Mouse (Mus musculus): ENCODE measurements around the gene Naa25. TPM values are rescaled to one million over a fixed set of nuclear protein-coding genes. Genes with fewer than 3 reads are reported as not detected.

The Naa25 gene
- polyA plus RNA-seq, 1 experiment from 2014 or later: 49.7 TPM

- H3K4me1 ChIP-seq (ENCODE audit: control insufficient read depth, insufficient read depth, low read length): no peaks in the 10 kb centered on the region
These were observed 10.1 kb downstream of the Naa25 start for GRCm38 (mm10) chr5:121407856-121408255.

GRCm38 (mm10) chr5:121410975-121411374 is 13.2 kb downstream of the Naa25 start:
- WGBS: 91% methylated on average over 4 of the region's 4 CpGs

More at GRCm38 (mm10) chr5:121407856-121408255, 10.1 kb downstream of the Naa25 start:
- Histone ChIP-seq H3K4me3 (ENCODE audit: low read length) (no peak overlapping the region), H3K36me3 (ENCODE audit: control insufficient read depth, insufficient read depth, low read length) (peaks cover 53% of the 10 kb centered on the region), H3K27me3 (ENCODE audit: control insufficient read depth, insufficient read depth, low read length) (no peaks in the 10 kb centered on the region), H3K9me3 (ENCODE audit: control insufficient read depth, low read length) (no peaks in the 10 kb centered on the region), H3K4me2 (replicated peaks; ENCODE audit: low read depth, low read length) (no peak overlapping the region), H3K27ac (ENCODE audit: low read depth, low read length) (no peak overlapping the region), H3K9ac (ENCODE audit: low read depth, low read length) (no peak overlapping the region)
- 90% methylated on average over 8 of the region's 8 CpGs for WGBS
- no peak for ATAC-seq (ENCODE audit: low FRiP score, low TSS enrichment)

GRCm38 (mm10) chr5:121420721-121421120 is 23.0 kb downstream of the Naa25 start:
- Histone ChIP-seq H3K4me1 (ENCODE audit: control insufficient read depth, insufficient read depth, low read length) (no peaks in the 10 kb centered on the region), H3K9ac (ENCODE audit: low read depth, low read length) (no peak overlapping the region), H3K9me3 (ENCODE audit: control insufficient read depth, low read length) (no peaks in the 10 kb centered on the region), H3K4me3 (ENCODE audit: low read length) (no peak overlapping the region), H3K27me3 (ENCODE audit: control insufficient read depth, insufficient read depth, low read length) (no peaks in the 10 kb centered on the region), H3K4me2 (replicated peaks; ENCODE audit: low read depth, low read length) (no peak overlapping the region), H3K27ac (ENCODE audit: low read depth, low read length) (no peak overlapping the region), H3K36me3 (ENCODE audit: control insufficient read depth, insufficient read depth, low read length) (peaks cover 94% of the 10 kb centered on the region)
- no peak for ATAC-seq (ENCODE audit: low FRiP score, low TSS enrichment)
- 90% methylated on average over 9 of the region's 9 CpGs for WGBS

More at GRCm38 (mm10) chr5:121410975-121411374, 13.2 kb downstream of the Naa25 start:
- H3K27ac ChIP-seq (ENCODE audit: low read depth, low read length): no peak overlapping the region
- H3K4me3 ChIP-seq (ENCODE audit: low read length): no peak overlapping the region
- H3K9ac ChIP-seq (ENCODE audit: low read depth, low read length): no peak overlapping the region
- no peak overlapping the region for H3K4me2 ChIP-seq (replicated peaks; ENCODE audit: low read depth, low read length)
- ATAC-seq (ENCODE audit: low FRiP score, low TSS enrichment): no peak
- H3K9me3 ChIP-seq (ENCODE audit: control insufficient read depth, low read length): no peaks in the 10 kb centered on the region
- peaks cover 74% of the 10 kb centered on the region for H3K36me3 ChIP-seq (ENCODE audit: control insufficient read depth, insufficient read depth, low read length)
- H3K27me3 ChIP-seq (ENCODE audit: control insufficient read depth, insufficient read depth, low read length): no peaks in the 10 kb centered on the region
- no peaks in the 10 kb centered on the region for H3K4me1 ChIP-seq (ENCODE audit: control insufficient read depth, insufficient read depth, low read length)

DNA sequence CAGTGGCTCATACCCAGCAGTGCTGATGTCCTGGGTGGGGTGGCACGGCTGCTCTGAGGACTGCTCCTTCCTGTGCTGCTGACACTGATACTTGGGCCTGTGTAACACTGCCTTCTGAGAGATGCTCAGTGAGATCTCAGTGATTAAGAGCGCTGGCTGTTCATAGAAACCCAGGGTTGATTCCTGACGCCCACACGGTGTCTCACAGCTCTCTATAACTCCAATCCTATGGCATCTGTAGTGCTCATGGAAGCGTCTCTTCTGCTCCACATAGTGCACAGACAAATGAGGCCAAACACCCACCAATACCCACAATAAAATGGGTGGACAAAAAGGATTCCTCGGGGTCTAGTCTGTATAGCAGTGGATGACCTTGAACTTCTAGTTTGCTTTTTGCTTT is 25.1 kb downstream of the Naa25 start:
- Histone ChIP-seq H3K9ac (ENCODE audit: low read depth, low read length) (no peak overlapping the region), H3K36me3 (ENCODE audit: control insufficient read depth, insufficient read depth, low read length) (peaks cover 95% of the 10 kb centered on the region), H3K4me2 (replicated peaks; ENCODE audit: low read depth, low read length) (no peak overlapping the region), H3K4me3 (ENCODE audit: low read length) (no peak overlapping the region), H3K4me1 (ENCODE audit: control insufficient read depth, insufficient read depth, low read length) (no peaks in the 10 kb centered on the region), H3K27ac (ENCODE audit: low read depth, low read length) (no peak overlapping the region), H3K9me3 (ENCODE audit: control insufficient read depth, low read length) (no peaks in the 10 kb centered on the region), H3K27me3 (ENCODE audit: control insufficient read depth, insufficient read depth, low read length) (no peaks in the 10 kb centered on the region)
- no peak for ATAC-seq (ENCODE audit: low FRiP score, low TSS enrichment)
- 93% methylated on average over 6 of the region's 6 CpGs for WGBS

GRCm38 (mm10) chr5:121423297-121423696 is 25.6 kb downstream of the Naa25 start:
- Histone ChIP-seq H3K27me3 (ENCODE audit: control insufficient read depth, insufficient read depth, low read length) (no peaks in the 10 kb centered on the region), H3K4me2 (replicated peaks; ENCODE audit: low read depth, low read length) (no peak overlapping the region), H3K36me3 (ENCODE audit: control insufficient read depth, insufficient read depth, low read length) (peaks cover 95% of the 10 kb centered on the region), H3K4me3 (ENCODE audit: low read length) (no peak overlapping the region), H3K27ac (ENCODE audit: low read depth, low read length) (no peak overlapping the region), H3K9me3 (ENCODE audit: control insufficient read depth, low read length) (no peaks in the 10 kb centered on the region), H3K9ac (ENCODE audit: low read depth, low read length) (no peak overlapping the region), H3K4me1 (ENCODE audit: control insufficient read depth, insufficient read depth, low read length) (no peaks in the 10 kb centered on the region)
- no peak for ATAC-seq (ENCODE audit: low FRiP score, low TSS enrichment)
- WGBS: 88% methylated on average over 10 of the region's 10 CpGs

DNA sequence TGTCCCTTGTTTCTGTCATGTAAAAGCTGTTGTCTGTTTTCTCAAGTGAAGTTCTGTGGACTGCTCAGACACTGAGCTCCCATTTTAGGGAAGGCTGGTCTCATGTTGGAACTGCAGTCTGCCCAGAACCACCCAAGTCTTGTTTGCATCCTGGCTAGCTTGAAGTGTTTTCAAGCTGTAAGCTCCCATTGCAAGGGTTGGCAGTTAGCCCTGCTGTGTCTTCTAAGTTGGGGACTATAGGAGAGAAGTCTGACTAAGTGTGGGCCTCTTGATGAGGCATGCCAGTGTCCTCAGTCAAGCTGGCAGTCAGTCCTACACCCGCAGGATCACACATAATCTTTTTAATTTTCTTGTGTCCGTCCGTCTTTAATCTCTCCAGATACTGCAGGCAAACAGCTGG is 31.2 kb downstream of the Naa25 start:
- WGBS: 95% methylated on average over 3 of the region's 3 CpGs
- Histone ChIP-seq H3K4me1 (ENCODE audit: control insufficient read depth, insufficient read depth, low read length) (no peaks in the 10 kb centered on the region), H3K4me3 (ENCODE audit: low read length) (no peak overlapping the region), H3K4me2 (replicated peaks; ENCODE audit: low read depth, low read length) (no peak overlapping the region), H3K9ac (ENCODE audit: low read depth, low read length) (no peak overlapping the region), H3K27me3 (ENCODE audit: control insufficient read depth, insufficient read depth, low read length) (no peaks in the 10 kb centered on the region), H3K9me3 (ENCODE audit: control insufficient read depth, low read length) (no peaks in the 10 kb centered on the region), H3K27ac (ENCODE audit: low read depth, low read length) (no peak overlapping the region), H3K36me3 (ENCODE audit: control insufficient read depth, insufficient read depth, low read length) (peaks cover 98% of the 10 kb centered on the region)
- no peak for ATAC-seq (ENCODE audit: low FRiP score, low TSS enrichment)

- Histone ChIP-seq H3K4me3 (ENCODE audit: low read length) (no peak overlapping the region), H3K4me1 (ENCODE audit: control insufficient read depth, insufficient read depth, low read length) (no peaks in the 10 kb centered on the region), H3K27ac (ENCODE audit: low read depth, low read length) (no peak overlapping the region), H3K9me3 (ENCODE audit: control insufficient read depth, low read length) (no peaks in the 10 kb centered on the region), H3K4me2 (replicated peaks; ENCODE audit: low read depth, low read length) (no peak overlapping the region), H3K36me3 (ENCODE audit: control insufficient read depth, insufficient read depth, low read length) (peaks cover 85% of the 10 kb centered on the region), H3K27me3 (ENCODE audit: control insufficient read depth, insufficient read depth, low read length) (no peaks in the 10 kb centered on the region), H3K9ac (ENCODE audit: low read depth, low read length) (no peak overlapping the region)
- 90% methylated on average over 5 of the region's 5 CpGs for WGBS
- no peak for ATAC-seq (ENCODE audit: low FRiP score, low TSS enrichment)
These were observed 40.4 kb downstream of the Naa25 start for GRCm38 (mm10) chr5:121438131-121438530.

DNA sequence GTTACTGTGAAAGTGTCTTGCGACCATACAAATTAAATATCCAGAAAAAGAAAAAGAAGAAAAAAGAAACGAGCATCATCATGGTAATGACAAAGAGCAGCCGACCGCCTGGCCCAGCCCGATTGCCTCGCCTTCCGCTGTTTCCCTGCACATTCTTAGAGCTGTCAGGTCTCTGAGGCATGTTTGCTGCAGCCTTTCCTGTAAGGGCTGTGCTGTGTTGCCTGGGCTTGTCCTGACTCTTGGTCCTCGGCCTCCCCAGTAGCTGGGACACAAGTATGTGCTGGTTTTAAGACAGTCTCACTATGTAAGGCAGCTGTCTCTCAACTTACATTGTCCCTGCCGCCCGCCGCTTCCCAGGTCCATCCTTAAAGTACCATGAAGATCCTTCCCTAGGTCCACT is 41.0 kb downstream of the Naa25 start:
- no peak overlapping the region for H3K4me3 ChIP-seq (ENCODE audit: low read length)

DNA sequence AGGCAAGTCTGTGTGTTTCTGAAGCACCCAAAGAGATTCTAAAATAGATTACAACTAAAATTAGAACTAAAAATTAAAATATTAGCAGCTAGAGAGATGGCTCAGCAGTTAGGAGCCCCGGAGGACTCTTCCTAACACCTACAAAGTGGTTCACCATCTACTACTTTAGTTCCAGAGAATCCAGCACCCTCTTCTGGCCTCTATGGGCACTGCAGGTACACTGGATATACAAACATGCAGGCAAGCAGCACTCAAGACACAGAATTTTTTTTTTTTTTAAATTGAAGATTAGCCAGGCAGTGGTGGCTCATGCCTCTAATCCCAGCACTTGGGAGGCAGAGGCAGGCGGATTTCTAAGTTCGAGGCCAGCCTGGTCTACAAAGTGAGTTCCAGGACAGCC is 45.8 kb downstream of the Naa25 start:
- Histone ChIP-seq H3K4me2 (replicated peaks; ENCODE audit: low read depth, low read length) (no peak overlapping the region), H3K27me3 (ENCODE audit: control insufficient read depth, insufficient read depth, low read length) (no peaks in the 10 kb centered on the region), H3K9ac (ENCODE audit: low read depth, low read length) (no peak overlapping the region), H3K4me3 (ENCODE audit: low read length) (no peak overlapping the region), H3K27ac (ENCODE audit: low read depth, low read length) (no peak overlapping the region), H3K9me3 (ENCODE audit: control insufficient read depth, low read length) (no peaks in the 10 kb centered on the region), H3K36me3 (ENCODE audit: control insufficient read depth, insufficient read depth, low read length) (peaks cover 85% of the 10 kb centered on the region), H3K4me1 (ENCODE audit: control insufficient read depth, insufficient read depth, low read length) (no peaks in the 10 kb centered on the region)
- ATAC-seq (ENCODE audit: low FRiP score, low TSS enrichment): no peak
- WGBS: 89% methylated on average over 3 of the region's 3 CpGs

More for the DNA sequence above, 41.0 kb downstream of the Naa25 start:
- no peak for ATAC-seq (ENCODE audit: low FRiP score, low TSS enrichment)
- no peaks in the 10 kb centered on the region for H3K4me1 ChIP-seq (ENCODE audit: control insufficient read depth, insufficient read depth, low read length)
- H3K27ac ChIP-seq (ENCODE audit: low read depth, low read length): no peak overlapping the region
- H3K9me3 ChIP-seq (ENCODE audit: control insufficient read depth, low read length): no peaks in the 10 kb centered on the region
- H3K4me2 ChIP-seq (replicated peaks; ENCODE audit: low read depth, low read length): no peak overlapping the region
- no peak overlapping the region for H3K9ac ChIP-seq (ENCODE audit: low read depth, low read length)
- peaks cover 84% of the 10 kb centered on the region for H3K36me3 ChIP-seq (ENCODE audit: control insufficient read depth, insufficient read depth, low read length)
- 94% methylated on average over 11 of the region's 11 CpGs for WGBS
- H3K27me3 ChIP-seq (ENCODE audit: control insufficient read depth, insufficient read depth, low read length): no peaks in the 10 kb centered on the region

All from kidney, embryonic 14.5 days (tissue).